Mouse (Mus musculus): ENCODE measurements around the gene Bub1b. TPM values are rescaled to one million over a fixed set of nuclear protein-coding genes. Genes with fewer than 3 reads are reported as not detected.
A peak's percentile ranks its signal among the peaks of the same experiment; 100 is the strongest.

The Bub1b gene
- polyA plus RNA-seq, 1 experiment from 2014 or later: 4.1 TPM

- DNase-seq (ENCODE audit: low spot score): no peak
- no peak for ATAC-seq
- no peak for TF ChIP-seq EP300 (IDR thresholded peaks at IDR 0.05)
- TF ChIP-seq CTCF (IDR thresholded peaks at IDR 0.05): no peak
- Histone ChIP-seq H3K4me1 (ENCODE audit: insufficient read depth, low read depth, low read length) (no peaks in the 10 kb centered on the region), H3K4me2 (replicated peaks; ENCODE audit: low read depth, low read length) (no peak overlapping the region), H3K4me3 (ENCODE audit: low read depth, low read length) (no peak overlapping the region), H3K27me3 (replicated peaks; ENCODE audit: insufficient read depth, low read length) (no peaks in the 10 kb centered on the region), H3K27ac (ENCODE audit: low read length) (no peak overlapping the region), H3K9ac (replicated peaks; ENCODE audit: low read depth) (no peak overlapping the region), H3K9me3 (ENCODE audit: low read length) (no peaks in the 10 kb centered on the region), H3K36me3 (ENCODE audit: insufficient read depth, low read length) (no peaks in the 10 kb centered on the region)
- 87% methylated on average over 3 of the region's 3 CpGs for WGBS
Measured at GRCm38 (mm10) chr2:118558426-118558825, 39.6 kb upstream of the Bub1b start.

GRCm38 (mm10) chr2:118562015-118562414 is 36.0 kb upstream of the Bub1b start:
- H3K27ac ChIP-seq (ENCODE audit: low read length): no peak overlapping the region
- no peaks in the 10 kb centered on the region for H3K9me3 ChIP-seq (ENCODE audit: low read length)
- no peak overlapping the region for H3K4me2 ChIP-seq (replicated peaks; ENCODE audit: low read depth, low read length)
- H3K9ac ChIP-seq (replicated peaks; ENCODE audit: low read depth): no peak overlapping the region
- H3K4me1 ChIP-seq (ENCODE audit: insufficient read depth, low read depth, low read length): no peaks in the 10 kb centered on the region
- WGBS: 72% methylated on average over 4 of the region's 4 CpGs
- H3K27me3 ChIP-seq (replicated peaks; ENCODE audit: insufficient read depth, low read length): no peaks in the 10 kb centered on the region
- TF ChIP-seq EP300 (IDR thresholded peaks at IDR 0.05) (no peak), CTCF (IDR thresholded peaks at IDR 0.05) (no peak)
- H3K36me3 ChIP-seq (ENCODE audit: insufficient read depth, low read length): no peaks in the 10 kb centered on the region
- no peak for DNase-seq (ENCODE audit: low spot score)
- ATAC-seq: no peak
- no peak overlapping the region for H3K4me3 ChIP-seq (ENCODE audit: low read depth, low read length)

- Histone ChIP-seq H3K9me3 (ENCODE audit: low read length) (no peaks in the 10 kb centered on the region), H3K4me3 (ENCODE audit: low read depth, low read length) (no peak overlapping the region), H3K27me3 (replicated peaks; ENCODE audit: insufficient read depth, low read length) (no peaks in the 10 kb centered on the region), H3K9ac (replicated peaks; ENCODE audit: low read depth) (no peak overlapping the region), H3K36me3 (ENCODE audit: insufficient read depth, low read length) (no peaks in the 10 kb centered on the region), H3K4me2 (replicated peaks; ENCODE audit: low read depth, low read length) (no peak overlapping the region), H3K27ac (ENCODE audit: low read length) (no peak overlapping the region), H3K4me1 (ENCODE audit: insufficient read depth, low read depth, low read length) (no peaks in the 10 kb centered on the region)
- WGBS: 89% methylated on average over 3 of the region's 3 CpGs
- TF ChIP-seq CTCF (IDR thresholded peaks at IDR 0.05) (no peak), EP300 (IDR thresholded peaks at IDR 0.05) (no peak)
- no peak for DNase-seq (ENCODE audit: low spot score)
- ATAC-seq: no peak
Measured at GRCm38 (mm10) chr2:118562431-118562830, 35.6 kb upstream of the Bub1b start.

GRCm38 (mm10) chr2:118567179-118567578 is 30.8 kb upstream of the Bub1b start:
- Histone ChIP-seq H3K27me3 (replicated peaks; ENCODE audit: insufficient read depth, low read length) (no peaks in the 10 kb centered on the region), H3K4me1 (ENCODE audit: insufficient read depth, low read depth, low read length) (no peaks in the 10 kb centered on the region), H3K4me3 (ENCODE audit: low read depth, low read length) (no peak overlapping the region), H3K4me2 (replicated peaks; ENCODE audit: low read depth, low read length) (no peak overlapping the region), H3K27ac (ENCODE audit: low read length) (no peak overlapping the region), H3K36me3 (ENCODE audit: insufficient read depth, low read length) (no peaks in the 10 kb centered on the region), H3K9ac (replicated peaks; ENCODE audit: low read depth) (no peak overlapping the region), H3K9me3 (ENCODE audit: low read length) (no peaks in the 10 kb centered on the region)
- ATAC-seq (no peak), DNase-seq (ENCODE audit: low spot score) (no peak)
- TF ChIP-seq EP300 (IDR thresholded peaks at IDR 0.05) (no peak), CTCF (IDR thresholded peaks at IDR 0.05) (no peak)
- WGBS: 85% methylated on average over 8 of the region's 8 CpGs

- Histone ChIP-seq H3K9me3 (ENCODE audit: low read length) (no peaks in the 10 kb centered on the region), H3K27ac (ENCODE audit: low read length) (no peak overlapping the region), H3K4me2 (replicated peaks; ENCODE audit: low read depth, low read length) (no peak overlapping the region), H3K36me3 (ENCODE audit: insufficient read depth, low read length) (no peaks in the 10 kb centered on the region; the same call in 1 of the 2 replicates), H3K4me3 (ENCODE audit: low read depth, low read length) (no peak overlapping the region), H3K9ac (replicated peaks; ENCODE audit: low read depth) (no peak overlapping the region), H3K27me3 (replicated peaks; ENCODE audit: insufficient read depth, low read length) (no peaks in the 10 kb centered on the region), H3K4me1 (ENCODE audit: insufficient read depth, low read depth, low read length) (no peaks in the 10 kb centered on the region)
- ATAC-seq: no peak
- 59% methylated on average over 2 of the region's 2 CpGs for WGBS
- no peak for DNase-seq (ENCODE audit: low spot score)
- TF ChIP-seq EP300 (IDR thresholded peaks at IDR 0.05): no peak
- TF ChIP-seq CTCF (IDR thresholded peaks at IDR 0.05): no peak
Measured at GRCm38 (mm10) chr2:118570939-118571338, 27.1 kb upstream of the Bub1b start.

GRCm38 (mm10) chr2:118572183-118572836 is 25.7 kb upstream of the Bub1b start:
- Histone ChIP-seq H3K9me3 (ENCODE audit: low read length) (no peaks in the 10 kb centered on the region), H3K4me2 (replicated peaks; ENCODE audit: low read depth, low read length) (no peak overlapping the region), H3K36me3 (ENCODE audit: insufficient read depth, low read length) (no peaks in the 10 kb centered on the region; the same call in 1 of the 2 replicates), H3K4me1 (ENCODE audit: insufficient read depth, low read depth, low read length) (no peaks in the 10 kb centered on the region), H3K4me3 (ENCODE audit: low read depth, low read length) (no peak overlapping the region), H3K27ac (ENCODE audit: low read length) (no peak overlapping the region), H3K9ac (replicated peaks; ENCODE audit: low read depth) (no peak overlapping the region), H3K27me3 (replicated peaks; ENCODE audit: insufficient read depth, low read length) (no peaks in the 10 kb centered on the region)
- DNase-seq (ENCODE audit: low spot score) (peak; percentile 59), ATAC-seq (peak; percentile 72)
- TF ChIP-seq EP300 (IDR thresholded peaks at IDR 0.05) (no peak), CTCF (IDR thresholded peaks at IDR 0.05) (no peak)
- WGBS: 71% methylated on average over 8 of the region's 9 CpGs

Data from lung, postnatal 0 days (tissue).